Mouse (Mus musculus): Measurements from ENCODE around the gene Serpind1.

Serpind1 gene

GRCm38 (mm10) chr16:17331116-17331515, at the start of gene Serpind1:
Gene Serpind1, plus strand, starts transcription at chr16:17331371.
- no peak for TF ChIP-seq GATA4 (IDR thresholded peaks at IDR 0.05; ENCODE audit: insufficient replicate concordance, low read length)

- TF ChIP-seq GATA4 (IDR thresholded peaks at IDR 0.05; ENCODE audit: insufficient replicate concordance, low read length) = no peak
Measured at GRCm38 (mm10) chr16:17283151-17283550, 48.0 kb upstream of the Serpind1 start.

GRCm38 (mm10) chr16:17287103-17287502, 44.1 kb upstream of the Serpind1 start:
- no peak for TF ChIP-seq GATA4 (IDR thresholded peaks at IDR 0.05; ENCODE audit: insufficient replicate concordance, low read length)

- no peak for TF ChIP-seq GATA4 (IDR thresholded peaks at IDR 0.05; ENCODE audit: insufficient replicate concordance, low read length)
Measured at GRCm38 (mm10) chr16:17291016-17291415, 40.2 kb upstream of the Serpind1 start.

- TF ChIP-seq GATA4 (IDR thresholded peaks at IDR 0.05; ENCODE audit: insufficient replicate concordance, low read length) = no peak
Measured at GRCm38 (mm10) chr16:17292751-17293150, 38.4 kb upstream of the Serpind1 start.

- no peak for TF ChIP-seq GATA4 (IDR thresholded peaks at IDR 0.05; ENCODE audit: insufficient replicate concordance, low read length)
Measured at GRCm38 (mm10) chr16:17300818-17301217, 30.4 kb upstream of the Serpind1 start.

- TF ChIP-seq GATA4 (IDR thresholded peaks at IDR 0.05; ENCODE audit: insufficient replicate concordance, low read length) = no peak
Measured at GRCm38 (mm10) chr16:17303521-17304245, 27.5 kb upstream of the Serpind1 start.

- TF ChIP-seq GATA4 (IDR thresholded peaks at IDR 0.05; ENCODE audit: insufficient replicate concordance, low read length) = no peak
Measured at GRCm38 (mm10) chr16:17307461-17307860, 23.7 kb upstream of the Serpind1 start.

- no peak for TF ChIP-seq GATA4 (IDR thresholded peaks at IDR 0.05; ENCODE audit: insufficient replicate concordance, low read length)
Measured at GRCm38 (mm10) chr16:17309036-17309435, 22.1 kb upstream of the Serpind1 start.

GRCm38 (mm10) chr16:17312531-17312930, 18.6 kb upstream of the Serpind1 start:
- no peak for TF ChIP-seq GATA4 (IDR thresholded peaks at IDR 0.05; ENCODE audit: insufficient replicate concordance, low read length)

- TF ChIP-seq GATA4 (IDR thresholded peaks at IDR 0.05; ENCODE audit: insufficient replicate concordance, low read length) = no peak
Measured at GRCm38 (mm10) chr16:17316554-17316953, 14.6 kb upstream of the Serpind1 start.

GRCm38 (mm10) chr16:17321481-17321880, 9.7 kb upstream of the Serpind1 start:
- no peak for TF ChIP-seq GATA4 (IDR thresholded peaks at IDR 0.05; ENCODE audit: insufficient replicate concordance, low read length)

GRCm38 (mm10) chr16:17324745-17325144, 6.4 kb upstream of the Serpind1 start:
- no peak for TF ChIP-seq GATA4 (IDR thresholded peaks at IDR 0.05; ENCODE audit: insufficient replicate concordance, low read length)

GRCm38 (mm10) chr16:17326064-17326463, 5.1 kb upstream of the Serpind1 start:
- TF ChIP-seq GATA4 (IDR thresholded peaks at IDR 0.05; ENCODE audit: insufficient replicate concordance, low read length) = no peak

- TF ChIP-seq GATA4 (IDR thresholded peaks at IDR 0.05; ENCODE audit: insufficient replicate concordance, low read length) = no peak
Measured at GRCm38 (mm10) chr16:17329848-17330570, 1.2 kb upstream of the Serpind1 start.

GRCm38 (mm10) chr16:17331855-17332254, 684 bp downstream of the Serpind1 start:
- no peak for TF ChIP-seq GATA4 (IDR thresholded peaks at IDR 0.05; ENCODE audit: insufficient replicate concordance, low read length)

Data from liver, adult (tissue).